Mouse (Mus musculus) C2C12 (cell line): ENCODE measurements around the gene Pip5k1a.

Experiments
- CTCF ChIP-seq: IDR thresholded peaks from one replicate; pipeline ENCODE4 v1.5.1; 2011; ENCODE audit not compliant: control insufficient read depth, insufficient read depth, insufficient read length
- MYOG ChIP-seq: IDR thresholded peaks from one replicate; pipeline ENCODE4 v1.6.1; 2011; ENCODE audit not compliant: control insufficient read depth, insufficient read length; ENCODE audit errors: extremely low read depth

DNA sequence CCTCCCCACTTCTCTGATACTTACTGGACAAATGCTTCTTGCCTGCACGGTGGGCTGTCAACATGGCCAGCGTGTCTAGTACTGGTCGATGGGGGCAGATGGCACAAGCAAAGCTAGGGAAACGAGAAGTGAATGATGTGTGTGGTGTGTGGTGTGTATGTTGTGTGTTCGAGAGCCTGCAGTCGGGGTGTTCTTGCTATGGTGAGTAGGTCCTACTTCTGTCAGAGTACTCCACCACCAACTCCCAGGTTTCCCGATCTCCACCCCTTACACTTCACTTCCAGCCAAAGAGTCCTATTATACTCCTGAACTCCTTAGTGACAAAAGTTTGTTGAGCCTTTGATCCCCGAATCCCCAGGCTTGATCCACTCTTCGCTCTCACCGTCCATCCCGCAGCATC lies 26.4 kb upstream of the Pip5k1a start:
- TF ChIP-seq CTCF (no peak), MYOG (no peak)
